Mouse (Mus musculus): Measurements from ENCODE around the gene Kalrn. TPM values are rescaled to one million over a fixed set of nuclear protein-coding genes. Genes with fewer than 3 reads are reported as not detected.

Kalrn gene
- polyA plus RNA-seq, 1 experiment = 309 TPM

DNA sequence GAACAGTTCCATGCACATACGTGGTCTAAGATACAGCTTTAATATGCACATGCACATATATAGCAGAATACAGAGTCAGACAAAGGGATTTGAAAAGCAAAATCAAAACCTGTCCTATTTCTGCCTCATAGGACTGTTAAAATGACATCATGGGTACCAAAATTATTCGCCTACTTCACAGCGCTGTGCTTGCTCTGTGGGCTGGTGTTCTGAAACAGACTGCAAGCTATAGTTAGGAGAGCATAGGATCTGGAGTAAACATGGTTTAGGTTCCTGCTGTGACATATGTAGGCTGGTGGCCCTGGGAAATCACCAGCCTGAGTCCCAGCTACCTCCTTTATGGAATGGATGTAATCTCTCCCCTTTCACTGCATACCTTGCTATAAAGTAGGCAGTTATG is 320.7 kb downstream of the Kalrn start:
- TF ChIP-seq FLI1 (IDR thresholded peaks at IDR 0.05; ENCODE audit: low read length) (no peak), GATA1 (IDR thresholded peaks at IDR 0.05; ENCODE audit: borderline replicate concordance, low read length) (no peak)
- H3K9me3 ChIP-seq = peaks cover 4% of the 10 kb centered on the region
- H3K27me3 ChIP-seq (replicated peaks) = peaks cover 37% of the 10 kb centered on the region
- H3K4me3 ChIP-seq (replicated peaks) = no peak overlapping the region
- 0 out of 2 replicates have a peak, but pooled peaks cover 4% of the 10 kb centered on the region for H3K4me1 ChIP-seq
- H3K36me3 ChIP-seq (replicated peaks; ENCODE audit: low read length) = no peaks in the 10 kb centered on the region

DNA sequence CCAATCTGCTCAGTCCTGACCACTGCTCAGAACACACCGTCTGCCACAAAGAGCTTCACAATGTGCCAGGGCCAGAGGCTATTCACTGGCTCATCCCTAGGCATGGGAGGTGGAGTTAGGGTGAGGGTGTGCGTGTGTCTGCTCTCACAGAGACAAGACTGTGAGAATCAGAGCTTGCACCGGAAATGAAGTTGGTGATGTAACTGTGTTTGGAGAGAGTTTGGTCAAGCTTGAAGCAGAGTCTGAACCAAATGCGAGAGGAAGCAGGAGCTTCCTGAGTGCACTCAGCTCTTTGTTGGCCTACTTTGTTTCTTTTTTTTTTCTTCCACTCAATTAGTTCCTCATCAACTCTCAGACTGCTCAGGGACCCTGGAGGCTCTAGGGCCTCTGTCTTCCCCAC is 325.1 kb downstream of the Kalrn start:
- TF ChIP-seq GATA1 (IDR thresholded peaks at IDR 0.05; ENCODE audit: borderline replicate concordance, low read length) (no peak), FLI1 (IDR thresholded peaks at IDR 0.05; ENCODE audit: low read length) (no peak)
- H3K9me3 ChIP-seq = peaks cover 4% of the 10 kb centered on the region
- peaks cover 26% of the 10 kb centered on the region for H3K27me3 ChIP-seq (replicated peaks)
- no peak overlapping the region for H3K4me3 ChIP-seq (replicated peaks)
- no peaks in the 10 kb centered on the region for H3K36me3 ChIP-seq (replicated peaks; ENCODE audit: low read length)
- 0 out of 2 replicates have a peak, but pooled peaks cover 4% of the 10 kb centered on the region for H3K4me1 ChIP-seq

DNA sequence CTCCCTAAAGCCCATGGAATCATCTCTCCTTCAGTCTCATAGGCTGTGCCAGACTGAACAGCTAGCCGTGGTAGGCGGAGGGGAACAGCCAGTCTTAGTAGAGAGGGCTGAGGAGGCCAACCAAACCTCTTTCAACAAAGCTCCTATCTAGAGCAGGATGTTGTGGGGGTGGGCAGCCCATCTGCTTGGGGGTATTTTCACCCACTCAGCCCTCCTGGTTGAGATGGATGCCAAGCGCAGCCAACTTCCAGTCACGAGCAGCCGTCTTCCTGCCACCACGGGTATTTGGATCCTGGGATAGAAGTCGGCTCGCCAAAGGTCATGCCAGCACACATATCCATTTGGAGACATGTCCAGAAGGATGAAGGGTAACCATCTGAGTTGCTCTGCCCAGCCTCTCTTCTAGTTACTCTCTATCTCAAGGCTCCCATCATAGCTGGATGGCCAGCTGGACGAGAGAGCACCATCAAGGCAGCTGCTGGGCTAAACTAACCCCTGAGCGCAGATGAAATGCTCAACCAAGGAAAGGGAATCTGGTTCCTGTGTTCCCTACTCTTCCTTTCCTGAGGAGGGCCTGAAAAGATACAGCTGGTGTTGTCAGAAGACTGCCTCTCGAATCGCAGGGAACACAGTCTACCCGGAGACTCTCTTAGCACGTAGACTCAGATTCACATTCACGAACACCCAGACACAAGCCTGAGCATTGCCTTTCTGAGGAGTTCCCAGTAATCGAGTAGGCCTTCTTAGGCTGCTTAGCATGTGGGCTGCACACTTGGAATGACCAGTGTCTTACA is 331.2 kb downstream of the Kalrn start:
- no peak for TF ChIP-seq FLI1 (IDR thresholded peaks at IDR 0.05; ENCODE audit: low read length)
- TF ChIP-seq GATA1 (IDR thresholded peaks at IDR 0.05; ENCODE audit: borderline replicate concordance, low read length) = no peak

DNA sequence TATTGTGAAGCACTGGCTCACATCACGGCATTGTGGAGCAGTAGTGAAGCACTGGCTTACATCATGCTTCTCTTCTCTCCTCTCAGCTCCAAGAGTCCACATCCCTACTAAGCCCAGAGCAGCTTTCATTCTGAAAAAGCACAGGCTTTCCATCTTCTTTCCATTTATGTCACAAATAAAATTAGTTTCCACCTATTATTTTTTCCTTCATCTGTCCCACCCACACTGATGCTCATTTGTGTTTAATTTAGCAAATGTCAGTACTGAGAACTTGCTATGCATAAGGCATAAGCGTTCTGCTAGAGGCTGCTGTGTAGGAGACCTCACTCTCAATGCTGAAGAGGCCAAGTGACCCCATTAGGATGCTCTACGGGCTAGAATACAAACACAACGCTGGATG is 333.7 kb downstream of the Kalrn start:
- Histone ChIP-seq H3K4me3 (replicated peaks) (no peak overlapping the region), H3K27me3 (replicated peaks) (peaks cover 40% of the 10 kb centered on the region), H3K4me1 (no peaks in the 10 kb centered on the region), H3K9me3 (no peaks in the 10 kb centered on the region), H3K36me3 (replicated peaks; ENCODE audit: low read length) (no peaks in the 10 kb centered on the region)
- TF ChIP-seq GATA1 (IDR thresholded peaks at IDR 0.05; ENCODE audit: borderline replicate concordance, low read length) (no peak), FLI1 (IDR thresholded peaks at IDR 0.05; ENCODE audit: low read length) (no peak)

More for the DNA sequence above, 331.2 kb downstream of the Kalrn start:
- Histone ChIP-seq H3K27me3 (replicated peaks) (peaks cover 39% of the 10 kb centered on the region), H3K4me3 (replicated peaks) (no peak overlapping the region), H3K36me3 (replicated peaks; ENCODE audit: low read length) (no peaks in the 10 kb centered on the region), H3K4me1 (no peaks in the 10 kb centered on the region), H3K9me3 (no peaks in the 10 kb centered on the region)

DNA sequence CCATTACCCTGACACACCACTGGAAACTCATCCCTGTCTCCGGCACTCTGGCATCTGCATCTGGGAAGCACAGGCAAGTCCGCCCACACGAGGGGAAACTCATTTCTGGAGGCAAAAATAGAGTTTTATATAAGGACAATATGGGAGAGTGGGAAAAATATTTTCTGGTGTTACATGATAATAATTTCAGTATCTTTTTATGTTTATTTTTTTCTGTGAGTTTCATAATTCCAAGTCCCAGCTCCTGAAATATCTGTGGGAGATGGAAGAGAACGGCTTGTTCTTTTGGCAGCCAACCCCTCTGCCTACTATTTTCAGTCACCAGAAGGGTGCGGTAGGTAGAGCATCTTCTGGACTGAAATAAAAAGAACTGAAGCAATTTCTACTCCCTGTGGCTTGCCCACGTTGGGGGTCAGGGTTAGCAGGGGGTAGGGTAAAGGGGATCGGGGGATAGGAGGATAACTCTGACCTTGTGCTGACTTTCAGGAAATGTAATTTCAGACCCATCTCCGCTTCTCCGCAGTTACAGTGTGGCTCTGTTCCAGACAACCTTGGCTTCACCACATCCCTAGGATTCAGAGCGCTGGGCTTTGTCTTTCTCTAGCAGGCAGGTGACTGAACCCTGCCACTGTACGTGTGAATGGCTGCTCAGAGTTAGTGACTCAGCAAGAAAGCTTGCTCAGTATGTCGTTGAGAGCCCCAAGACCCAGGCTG is 336.3 kb downstream of the Kalrn start:
- Histone ChIP-seq H3K27me3 (replicated peaks) (peaks cover 44% of the 10 kb centered on the region), H3K4me1 (no peaks in the 10 kb centered on the region), H3K4me3 (replicated peaks) (no peak overlapping the region), H3K36me3 (replicated peaks; ENCODE audit: low read length) (no peaks in the 10 kb centered on the region), H3K9me3 (no peaks in the 10 kb centered on the region)
- TF ChIP-seq GATA1 (IDR thresholded peaks at IDR 0.05; ENCODE audit: borderline replicate concordance, low read length) = no peak
- no peak for TF ChIP-seq FLI1 (IDR thresholded peaks at IDR 0.05; ENCODE audit: low read length)

DNA sequence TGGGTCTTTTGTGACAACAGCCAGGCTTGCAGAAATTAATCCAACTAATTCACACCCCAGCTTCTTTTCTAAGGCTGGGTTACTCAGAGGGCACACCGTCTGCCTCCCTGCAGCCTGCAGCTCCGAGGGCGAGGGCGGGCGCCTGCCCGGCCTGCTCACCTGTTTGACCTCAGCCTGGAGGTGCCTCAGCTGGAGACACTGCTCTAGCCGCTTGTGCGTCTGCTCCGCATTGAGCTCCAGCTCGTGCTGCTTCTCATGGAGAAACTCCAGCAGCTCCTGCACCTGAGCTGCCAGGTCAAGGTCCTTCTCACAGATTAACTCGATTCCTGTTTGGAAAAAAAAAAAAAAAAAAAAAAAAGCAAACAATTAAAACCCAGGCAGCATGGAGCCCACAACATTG is 338.2 kb downstream of the Kalrn start:
- no peaks in the 10 kb centered on the region for H3K4me1 ChIP-seq
- peaks cover 46% of the 10 kb centered on the region for H3K27me3 ChIP-seq (replicated peaks)
- no peak for TF ChIP-seq FLI1 (IDR thresholded peaks at IDR 0.05; ENCODE audit: low read length)
- H3K36me3 ChIP-seq (replicated peaks; ENCODE audit: low read length) = no peaks in the 10 kb centered on the region
- H3K4me3 ChIP-seq (replicated peaks) = no peak overlapping the region
- H3K9me3 ChIP-seq = no peaks in the 10 kb centered on the region

DNA sequence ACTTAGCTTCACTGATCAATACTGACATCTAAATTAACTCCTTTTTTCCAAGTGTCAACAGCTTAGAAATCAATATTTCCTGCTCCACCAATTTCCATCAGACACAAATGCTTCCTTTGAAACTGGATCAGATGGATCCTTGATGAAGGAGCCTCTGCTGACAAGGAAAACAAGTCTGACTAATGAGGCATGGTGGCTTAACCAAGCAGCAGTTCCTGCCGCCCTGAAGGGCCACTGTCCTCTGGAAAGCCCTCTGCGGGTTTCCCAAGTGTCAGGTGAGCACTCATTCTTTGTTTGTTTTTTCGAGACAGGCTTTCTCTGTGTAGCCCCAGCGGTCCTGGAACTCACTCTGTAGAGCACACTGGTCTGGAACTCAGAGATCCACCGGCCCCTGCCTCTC is 341.4 kb downstream of the Kalrn start:
- no peak for TF ChIP-seq GATA1 (IDR thresholded peaks at IDR 0.05; ENCODE audit: borderline replicate concordance, low read length)
- no peak for TF ChIP-seq FLI1 (IDR thresholded peaks at IDR 0.05; ENCODE audit: low read length)
- Histone ChIP-seq H3K27me3 (replicated peaks) (peaks cover 45% of the 10 kb centered on the region), H3K36me3 (replicated peaks; ENCODE audit: low read length) (no peaks in the 10 kb centered on the region), H3K9me3 (no peaks in the 10 kb centered on the region), H3K4me1 (no peaks in the 10 kb centered on the region), H3K4me3 (replicated peaks) (no peak overlapping the region)

DNA sequence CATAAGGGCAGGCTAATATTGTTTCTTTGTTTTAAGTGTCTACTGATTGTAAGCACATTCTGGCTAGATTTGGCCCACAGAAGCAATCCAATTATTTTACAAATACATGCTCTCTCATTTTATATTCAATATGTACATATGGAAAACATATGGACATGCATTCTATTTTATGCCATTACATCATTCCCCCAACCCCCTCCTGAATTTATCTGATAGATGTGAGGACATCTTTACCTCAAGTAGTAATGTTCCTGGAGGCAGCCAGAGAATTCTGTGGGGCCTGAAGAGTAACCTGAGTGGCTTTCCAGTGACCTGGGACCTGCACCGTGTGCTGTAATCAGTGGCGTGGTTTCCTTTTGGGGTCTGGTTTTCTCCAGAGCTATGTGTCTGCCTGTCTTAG is 342.2 kb downstream of the Kalrn start:
- Histone ChIP-seq H3K27me3 (replicated peaks) (peaks cover 48% of the 10 kb centered on the region), H3K4me3 (replicated peaks) (no peak overlapping the region), H3K4me1 (no peaks in the 10 kb centered on the region), H3K36me3 (replicated peaks; ENCODE audit: low read length) (no peaks in the 10 kb centered on the region), H3K9me3 (no peaks in the 10 kb centered on the region)
- TF ChIP-seq FLI1 (IDR thresholded peaks at IDR 0.05; ENCODE audit: low read length) = no peak
- no peak for TF ChIP-seq GATA1 (IDR thresholded peaks at IDR 0.05; ENCODE audit: borderline replicate concordance, low read length)

DNA sequence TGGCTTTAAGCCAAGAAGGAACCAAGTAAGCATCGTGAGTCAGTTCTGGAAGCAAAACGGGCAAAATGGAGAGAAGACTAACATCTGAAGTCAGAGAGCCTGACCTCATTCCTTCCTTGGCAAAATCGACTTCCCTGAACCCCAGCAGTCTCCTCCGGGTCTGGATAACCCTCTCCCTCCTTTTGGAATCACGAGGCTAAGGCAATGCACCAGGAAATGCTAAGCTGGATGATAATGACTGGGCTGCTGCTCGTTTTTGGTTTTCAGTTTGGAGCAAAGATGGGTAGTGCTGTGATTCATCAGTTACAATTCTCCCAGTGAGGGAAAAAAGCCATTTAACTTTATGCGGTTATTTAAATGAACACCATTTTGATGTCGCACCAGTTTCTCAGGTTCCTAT is 344.0 kb downstream of the Kalrn start:
- no peaks in the 10 kb centered on the region for H3K9me3 ChIP-seq
- H3K4me3 ChIP-seq (replicated peaks) = no peak overlapping the region
- no peak for TF ChIP-seq GATA1 (IDR thresholded peaks at IDR 0.05; ENCODE audit: borderline replicate concordance, low read length)
- no peak for TF ChIP-seq FLI1 (IDR thresholded peaks at IDR 0.05; ENCODE audit: low read length)
- peaks cover 47% of the 10 kb centered on the region for H3K27me3 ChIP-seq (replicated peaks)
- no peaks in the 10 kb centered on the region for H3K4me1 ChIP-seq
- no peaks in the 10 kb centered on the region for H3K36me3 ChIP-seq (replicated peaks; ENCODE audit: low read length)

DNA sequence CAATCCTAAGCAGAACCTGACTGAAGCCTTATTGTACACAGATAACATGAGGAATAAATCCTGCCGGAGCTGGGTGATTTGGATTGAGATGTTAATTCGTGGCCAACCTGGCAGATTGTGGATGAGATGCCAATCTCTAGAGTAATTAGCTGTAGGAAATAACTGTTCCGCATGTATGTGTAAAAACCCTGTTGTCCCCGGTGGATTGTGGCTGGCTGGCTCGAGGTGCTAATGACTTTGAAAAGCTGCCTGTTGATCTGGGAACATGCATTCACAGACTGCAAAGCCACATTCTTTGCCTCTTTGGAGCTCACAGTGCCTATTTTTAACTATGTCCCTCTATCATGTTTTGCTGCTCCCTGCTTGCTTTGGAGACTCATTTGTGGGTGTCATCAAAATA is 344.7 kb downstream of the Kalrn start:
- peaks cover 47% of the 10 kb centered on the region for H3K27me3 ChIP-seq (replicated peaks)
- no peak for TF ChIP-seq GATA1 (IDR thresholded peaks at IDR 0.05; ENCODE audit: borderline replicate concordance, low read length)

More for the DNA sequence above, 344.7 kb downstream of the Kalrn start:
- Histone ChIP-seq H3K9me3 (no peaks in the 10 kb centered on the region), H3K36me3 (replicated peaks; ENCODE audit: low read length) (no peaks in the 10 kb centered on the region), H3K4me3 (replicated peaks) (no peak overlapping the region), H3K4me1 (no peaks in the 10 kb centered on the region)

Measured in megakaryocyte, embryonic 14.5 days (primary cell).